Mouse (Mus musculus): Measurements from ENCODE around the gene Nudt22.
"Not testable (repeated sequence)": the region's sequence is repeated elsewhere in the genome, so short reads cannot be mapped to it uniquely, and the experiment has no call there.

Nudt22 gene

DNA sequence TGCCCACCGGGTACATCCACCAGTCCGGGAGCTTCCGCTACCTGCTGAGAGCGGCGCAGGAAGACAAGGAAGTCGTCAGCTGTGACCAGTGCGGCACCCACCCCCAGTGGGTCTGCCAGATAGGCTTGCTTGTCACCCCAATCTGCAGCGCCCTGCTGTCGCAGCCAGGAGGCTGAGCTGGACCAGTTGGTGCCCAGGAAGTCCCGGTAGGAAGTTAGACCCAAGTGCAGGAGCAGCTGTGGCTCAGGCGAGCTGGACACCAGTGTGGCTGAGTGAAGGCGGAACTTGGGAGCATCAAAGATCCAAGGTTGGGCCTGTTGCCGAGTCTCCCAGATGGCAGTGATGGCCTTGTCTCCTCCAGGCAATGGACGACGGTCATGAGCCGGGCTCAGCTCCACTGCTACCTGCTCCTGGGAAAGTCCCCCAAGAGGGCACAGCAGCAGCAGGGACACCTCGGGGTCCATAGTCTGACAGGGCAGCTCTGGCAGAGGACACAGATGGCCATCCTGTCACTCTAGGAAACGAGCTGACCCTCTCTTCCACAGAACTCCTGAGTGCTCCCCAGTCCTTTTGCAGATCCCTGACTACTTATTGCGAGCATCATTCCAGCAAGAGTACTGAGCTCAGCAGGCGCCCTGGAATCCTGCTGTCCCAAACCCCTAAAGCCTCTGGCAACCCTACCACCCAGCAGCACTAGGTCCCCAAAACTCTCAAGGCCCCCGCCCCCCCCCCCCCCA, 494 bp downstream of the Nudt22 start:
- no peak for DNase-seq (ENCODE audit: low spot score)

DNA sequence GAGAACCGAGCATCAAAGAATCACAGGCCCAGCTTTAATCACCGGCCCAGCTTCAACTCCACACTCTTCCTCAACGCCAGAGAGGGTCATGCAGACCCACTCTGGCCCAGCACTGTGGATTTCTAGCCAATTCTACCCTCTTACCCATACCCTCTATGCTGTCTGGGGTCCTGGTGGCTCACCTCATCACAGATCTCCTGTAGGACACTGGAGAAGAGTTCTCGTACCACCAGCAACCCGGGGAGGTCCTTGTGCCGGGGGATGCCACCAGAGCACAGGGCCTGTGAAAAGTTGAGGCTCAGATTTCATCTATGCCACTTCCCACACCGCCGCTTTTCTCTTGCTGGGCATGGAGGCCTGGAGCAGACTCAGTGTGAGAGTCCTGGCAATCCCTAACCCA, 1.4 kb downstream of the Nudt22 start:
- no peak for DNase-seq (ENCODE audit: low spot score)

DNA sequence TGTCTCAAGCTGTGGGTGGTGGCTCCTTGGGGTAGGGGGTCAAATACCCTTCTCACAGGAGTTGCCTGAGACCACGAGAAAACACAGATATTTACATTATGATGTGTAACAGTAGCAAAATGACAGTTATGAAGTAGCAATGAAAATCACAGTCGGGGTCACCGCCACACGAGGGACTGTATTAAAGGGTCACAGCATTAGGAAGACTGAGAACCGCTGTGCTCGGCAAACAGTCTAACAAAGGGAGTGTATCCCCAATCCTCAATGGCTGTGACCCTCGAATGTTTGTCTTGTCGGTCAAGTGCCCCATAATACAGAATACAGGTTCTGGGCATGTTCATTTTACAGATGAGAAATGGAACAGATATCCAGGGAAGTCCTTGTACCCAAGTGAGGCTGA, 1.9 kb downstream of the Nudt22 start:
- no peak for DNase-seq (ENCODE audit: low spot score)

DNA sequence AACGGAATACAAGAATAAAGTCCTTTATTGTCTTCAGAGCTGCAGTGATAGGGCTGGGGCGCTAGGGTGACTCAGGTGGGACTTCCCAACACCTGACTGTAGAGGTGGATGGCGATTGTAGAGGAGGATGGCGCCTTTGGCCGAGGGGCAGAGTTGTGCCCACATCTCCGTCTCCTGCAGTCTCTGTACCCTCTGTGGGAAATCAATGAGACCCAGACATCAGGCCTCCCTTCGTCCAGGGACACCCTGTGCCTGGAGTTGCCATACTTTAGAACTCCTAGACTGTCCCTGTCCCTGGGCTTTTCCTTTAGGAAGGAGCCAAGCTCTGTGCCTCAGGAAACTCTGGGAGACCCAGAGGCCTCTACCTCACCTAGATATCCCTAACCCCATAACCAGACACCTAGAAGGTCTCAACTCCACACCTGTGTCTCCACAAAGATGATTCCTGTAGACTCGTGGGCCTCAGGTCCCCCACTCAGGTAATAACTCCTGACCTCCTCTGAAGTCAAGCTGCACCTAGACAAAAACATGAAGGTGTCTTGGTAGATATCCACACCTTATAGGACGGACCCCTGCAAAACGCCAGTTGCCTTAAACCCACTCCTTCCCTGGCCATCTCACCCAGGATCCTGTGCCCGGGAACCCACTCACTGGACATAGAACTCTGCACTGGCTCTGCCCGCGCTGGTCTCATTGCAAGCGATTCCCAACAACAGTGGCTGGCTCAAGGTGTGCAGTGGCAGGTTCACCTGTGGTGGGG, 2.7 kb downstream of the Nudt22 start:
- no peak for DNase-seq (ENCODE audit: low spot score)

DNA sequence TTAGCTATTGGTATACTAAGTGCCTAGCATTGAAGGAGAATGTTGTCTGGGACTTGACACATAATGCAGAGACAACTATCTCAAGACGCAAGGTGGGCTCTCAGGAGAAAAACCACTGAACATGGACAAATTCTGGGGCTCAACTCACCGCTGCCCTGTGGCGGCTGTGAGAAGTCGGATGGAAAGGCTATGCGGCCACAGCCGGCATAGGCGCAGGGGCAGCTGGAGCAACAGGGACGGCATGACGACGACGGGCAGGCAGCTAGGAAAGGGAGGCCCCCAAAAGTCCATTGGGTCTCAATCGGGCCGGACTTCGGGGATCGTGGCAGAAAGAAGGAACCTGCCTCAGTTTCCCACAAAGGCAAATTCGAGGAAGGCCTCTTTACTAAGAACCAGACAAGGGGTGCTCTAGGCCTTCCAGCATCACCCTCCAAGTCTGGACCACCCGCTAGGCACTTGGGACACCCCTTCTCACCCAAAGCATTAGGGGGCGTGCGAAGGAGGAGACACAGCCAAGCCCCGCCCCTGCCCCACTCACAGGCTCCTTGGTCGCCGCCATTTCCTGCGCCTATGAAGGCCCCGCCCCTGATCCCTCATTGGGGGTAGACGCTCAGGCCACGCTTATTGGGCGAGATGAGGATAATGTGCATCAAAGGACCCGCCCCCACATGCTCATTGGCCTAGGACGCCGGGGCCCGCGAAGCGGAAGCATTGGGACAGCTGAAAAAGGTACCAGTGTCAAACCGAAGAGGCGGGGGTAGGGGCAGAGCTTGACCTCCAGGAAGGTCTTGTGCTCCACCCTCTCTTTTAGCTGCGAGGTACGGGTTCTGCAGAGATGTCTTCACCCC, 3.7 kb downstream of the Nudt22 start, which contains the start of gene Dnajc4:
Dnajc4 (minus strand) TSS at position 562 of the 848 bp plus-strand sequence.
- DNase-seq (ENCODE audit: low spot score): peak; percentile 98

DNA sequence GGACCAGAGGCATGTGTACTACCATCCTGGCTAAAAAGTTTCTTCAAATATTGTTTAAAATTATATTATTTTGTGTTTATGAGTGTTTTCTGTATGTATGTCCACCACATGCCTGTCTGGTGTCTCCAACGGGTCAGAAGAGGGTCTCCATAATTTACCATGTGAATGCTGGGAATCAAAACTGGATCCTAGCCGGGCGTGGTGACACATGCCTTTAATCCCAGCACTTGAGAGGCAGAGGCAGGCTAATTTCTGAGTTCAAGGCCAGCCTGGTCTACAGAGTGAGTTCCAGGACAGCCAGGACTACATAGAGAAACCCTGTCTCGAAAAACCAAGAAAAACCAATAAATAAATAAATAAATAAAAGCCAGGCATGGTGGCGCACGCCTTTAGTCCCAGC, 4.8 kb downstream of the Nudt22 start:
- DNase-seq (ENCODE audit: low spot score): not testable (repeated sequence)

DNA sequence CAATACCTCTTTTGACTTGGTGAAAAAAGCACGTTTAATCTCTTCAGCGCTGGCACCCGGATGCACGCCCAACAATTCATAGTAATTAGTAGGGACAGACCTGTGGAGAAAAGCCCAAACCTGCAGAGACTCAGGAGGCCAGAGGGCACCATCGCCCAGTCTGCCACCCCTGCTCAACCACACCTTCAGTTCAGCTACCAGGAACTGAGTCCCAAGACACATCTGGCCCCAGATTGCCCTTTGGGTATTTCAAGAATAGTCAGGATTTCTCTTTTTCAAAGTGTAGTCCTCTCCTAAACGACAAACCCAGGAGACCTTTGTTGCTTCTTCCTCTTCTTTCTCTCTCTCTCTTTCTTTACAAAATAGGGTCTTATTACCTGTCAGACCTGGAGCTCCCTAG, 5.2 kb downstream of the Nudt22 start:
- DNase-seq (ENCODE audit: low spot score): no peak

DNA sequence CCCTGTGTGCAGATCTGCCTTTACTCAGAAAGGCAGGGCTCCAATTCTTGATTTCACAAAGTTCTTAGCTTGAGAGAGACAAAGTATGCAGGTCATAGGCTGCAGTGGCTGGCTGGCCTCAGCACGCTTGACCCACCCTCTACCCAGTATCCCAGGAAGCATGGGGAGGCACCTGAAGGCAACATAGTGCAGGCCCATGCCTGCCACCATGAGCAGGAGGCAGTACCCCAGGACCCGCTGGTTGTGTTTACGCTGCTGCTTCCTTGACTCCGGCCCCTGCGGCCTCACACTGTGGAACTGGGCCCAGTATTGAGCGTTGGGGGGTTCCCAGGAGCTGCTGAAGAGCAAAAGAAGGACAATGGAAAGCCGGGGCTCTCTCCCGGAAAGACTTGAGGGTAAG, 6.7 kb downstream of the Nudt22 start:
- DNase-seq (ENCODE audit: low spot score): no peak

DNA sequence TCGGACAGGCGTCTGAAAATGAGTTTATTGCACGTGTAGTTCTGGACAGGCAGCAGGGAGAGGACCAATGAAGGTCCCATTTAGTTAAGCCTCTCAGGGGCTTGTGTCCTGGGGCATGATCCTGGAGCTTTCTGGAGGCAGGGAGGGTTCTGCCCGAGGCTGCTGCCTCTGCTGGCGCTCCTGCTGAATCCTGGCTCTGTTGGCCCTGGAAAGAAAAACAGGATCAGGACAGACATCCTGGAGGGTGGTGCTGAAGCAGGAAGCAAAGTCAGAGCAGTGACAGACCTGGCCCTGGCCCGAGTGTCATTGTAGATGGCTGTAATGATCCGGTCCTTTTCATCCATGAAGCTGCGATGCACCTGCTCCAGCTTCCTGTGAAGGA, 8.0 kb downstream of the Nudt22 start:
- DNase-seq (ENCODE audit: low spot score): no peak

DNA sequence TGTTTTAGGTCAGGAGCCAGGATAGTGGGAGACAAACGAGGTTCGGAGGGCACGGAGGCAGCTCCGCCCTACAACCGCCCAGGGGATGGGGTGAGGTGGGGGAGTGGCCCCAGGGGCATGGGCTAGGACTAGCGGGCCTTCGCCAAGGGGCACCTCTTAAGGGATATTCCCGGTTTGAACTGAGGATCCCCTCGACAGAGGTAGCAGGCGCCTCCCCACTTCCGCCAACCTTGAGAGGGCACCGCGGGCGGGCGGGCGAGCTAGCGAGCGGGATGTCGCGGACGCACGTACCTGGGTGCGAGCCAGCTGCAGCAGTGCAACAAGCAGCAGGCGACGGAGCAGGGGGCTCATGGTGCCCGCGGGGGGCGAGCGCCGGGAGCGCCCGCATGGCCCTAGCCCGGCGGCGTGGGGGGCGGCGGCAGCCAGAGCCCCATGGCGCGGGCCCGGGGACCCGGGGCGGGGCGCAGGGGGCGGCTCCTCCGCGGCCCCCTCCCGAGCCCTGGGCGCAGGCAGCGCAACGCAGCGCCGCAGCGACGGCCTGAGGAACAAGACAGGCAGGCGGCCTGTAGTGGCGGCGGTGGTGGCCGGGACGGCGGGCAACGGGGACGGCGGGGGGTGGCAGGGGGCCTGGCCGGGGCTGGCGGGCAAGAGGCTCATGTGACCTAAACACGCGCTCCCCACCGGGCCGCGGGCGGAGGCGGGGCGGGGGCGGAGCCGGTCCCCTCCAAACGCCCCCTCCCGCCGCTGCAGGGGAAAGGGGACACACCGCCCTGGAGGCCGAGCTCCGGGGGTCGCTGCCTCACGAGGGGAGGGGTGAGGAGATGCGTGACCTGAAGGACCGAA, 8.6 kb downstream of the Nudt22 start, which contains the start of gene Vegfb:
Vegfb (minus strand) TSS at position 591 of the 843 bp plus-strand sequence.
- no peak for DNase-seq (ENCODE audit: low spot score)

DNA sequence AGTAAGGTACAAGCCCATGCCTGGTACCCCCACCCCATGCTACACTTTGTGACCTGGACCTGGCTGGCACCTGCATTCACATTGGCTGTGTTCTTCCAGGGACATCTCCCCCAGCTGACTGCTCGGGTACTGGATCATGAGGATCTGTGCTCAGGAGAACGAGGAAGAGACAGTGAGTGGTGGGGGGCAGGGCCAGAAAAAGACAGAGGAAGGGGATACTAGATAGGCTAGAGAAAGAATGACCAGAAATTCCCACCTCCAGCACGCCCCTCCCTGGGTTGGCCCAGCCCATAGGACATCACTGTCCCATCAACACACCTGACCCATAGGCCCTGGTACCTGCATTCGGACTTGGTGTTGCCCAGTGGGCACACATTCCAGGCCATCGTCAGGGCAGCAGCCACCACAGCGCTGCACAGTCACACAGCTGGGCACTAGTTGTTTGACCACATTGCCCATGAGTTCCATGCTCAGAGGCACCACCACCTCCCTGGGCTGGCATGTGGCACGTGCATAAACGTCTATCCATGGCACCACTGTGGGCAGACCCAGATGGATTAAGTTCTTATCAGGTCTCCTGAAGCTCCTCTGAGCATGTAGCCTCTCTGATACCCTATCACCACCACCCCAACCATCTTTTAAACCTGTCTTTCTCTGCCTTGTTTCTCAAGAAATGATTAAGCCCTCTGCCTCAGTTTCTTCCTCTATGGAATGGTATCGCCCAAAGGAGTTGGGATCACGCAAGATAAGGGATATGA, 9.8 kb downstream of the Nudt22 start:
- no peak for DNase-seq (ENCODE audit: low spot score)

DNA sequence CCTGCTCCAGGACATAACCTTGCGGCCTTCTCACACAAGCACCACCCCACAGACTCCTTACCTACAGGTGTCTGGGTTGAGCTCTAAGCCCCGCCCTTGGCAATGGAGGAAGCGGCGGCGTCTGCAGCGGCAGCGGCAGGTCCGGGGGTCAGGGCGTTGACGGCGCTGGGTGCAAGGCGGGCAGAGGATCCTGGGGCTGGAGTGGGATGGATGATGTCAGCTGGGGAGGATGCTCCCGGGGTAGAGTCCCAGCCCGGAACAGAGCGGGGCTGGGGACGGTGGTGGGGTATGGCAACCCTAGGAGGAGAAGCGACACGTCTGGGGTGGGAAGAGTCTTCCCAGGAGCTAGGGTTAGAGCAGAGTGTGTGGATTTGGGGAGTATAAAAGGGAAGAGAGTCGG, 10.6 kb downstream of the Nudt22 start:
- DNase-seq (ENCODE audit: low spot score): no peak

DNA sequence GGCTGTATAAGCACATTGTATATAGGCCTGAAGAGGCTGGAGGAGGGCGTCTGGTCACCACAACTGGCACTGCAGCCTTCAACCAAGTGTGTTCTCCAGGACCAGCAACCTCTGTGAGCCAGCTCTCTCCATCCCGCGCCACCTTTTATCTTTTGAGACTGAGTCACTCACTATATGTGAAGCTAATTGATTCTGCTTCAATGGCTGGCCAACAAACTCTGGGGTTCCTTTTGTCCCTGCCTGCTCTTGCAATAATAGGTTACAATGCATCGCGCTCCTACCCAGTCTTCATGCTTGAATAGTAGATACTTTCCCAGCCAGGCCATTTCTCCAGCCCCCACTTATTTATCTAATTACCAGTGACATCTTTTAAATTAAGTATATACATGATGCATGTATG, 12.3 kb downstream of the Nudt22 start:
- DNase-seq (ENCODE audit: low spot score): no peak

DNA sequence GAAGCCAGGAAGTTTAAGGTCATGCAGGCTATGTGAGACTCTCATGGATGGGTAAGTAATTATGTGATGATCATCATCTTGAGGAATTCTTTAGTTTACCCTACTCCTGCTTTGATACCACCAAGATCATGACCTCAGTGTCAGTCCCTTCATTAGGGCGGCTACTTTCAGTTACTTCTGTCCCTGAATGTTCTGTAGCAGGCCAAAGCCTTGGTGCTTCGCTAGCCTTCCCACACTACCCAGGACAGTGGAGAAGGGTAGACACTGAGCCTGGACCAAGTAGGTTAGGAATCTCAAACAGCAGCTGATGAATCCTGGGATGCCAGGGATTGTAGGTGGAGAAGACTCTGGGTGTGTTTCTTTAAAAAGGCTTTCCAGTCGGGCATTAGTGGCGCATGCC, 14.5 kb downstream of the Nudt22 start:
- no peak for DNase-seq (ENCODE audit: low spot score)

DNA sequence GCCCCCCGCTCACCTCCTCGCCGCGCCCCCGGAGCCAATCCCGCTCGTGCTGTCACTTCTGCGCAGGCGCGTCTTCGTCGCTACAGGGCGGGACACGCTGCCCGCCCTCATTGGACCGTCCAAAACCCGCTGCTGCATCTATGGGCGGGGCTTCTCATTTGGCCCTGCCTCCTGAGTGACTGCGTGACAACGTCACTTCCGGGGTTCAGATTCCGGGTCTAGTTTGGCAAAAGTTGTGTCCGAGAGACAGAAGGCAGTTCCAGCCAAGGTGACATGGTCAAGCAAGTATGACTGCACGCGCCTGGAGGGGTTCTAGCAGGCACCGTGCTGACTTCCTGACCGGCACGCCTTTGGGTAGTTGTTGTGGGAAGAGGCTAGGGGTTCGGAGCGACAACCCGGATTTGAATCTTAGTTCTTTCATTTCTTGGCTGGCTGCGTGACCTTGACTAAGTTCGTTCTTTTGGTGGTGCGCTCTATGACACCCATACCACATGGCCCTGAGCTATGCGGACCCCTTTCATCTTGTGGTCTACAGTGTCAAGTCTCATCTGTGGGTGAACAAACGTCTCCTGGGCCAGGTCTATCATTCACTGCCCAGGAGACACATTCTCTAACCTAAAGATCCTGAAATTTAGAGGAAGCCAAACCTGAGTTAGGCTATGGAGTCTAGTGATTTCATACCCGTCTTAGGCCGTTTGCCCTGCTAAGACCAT, 15.4 kb downstream of the Nudt22 start, which contains the start of gene Fkbp2:
Fkbp2 (minus strand) TSS at position 121 of the 713 bp plus-strand sequence.
- DNase-seq (ENCODE audit: low spot score): peak; percentile 99

DNA sequence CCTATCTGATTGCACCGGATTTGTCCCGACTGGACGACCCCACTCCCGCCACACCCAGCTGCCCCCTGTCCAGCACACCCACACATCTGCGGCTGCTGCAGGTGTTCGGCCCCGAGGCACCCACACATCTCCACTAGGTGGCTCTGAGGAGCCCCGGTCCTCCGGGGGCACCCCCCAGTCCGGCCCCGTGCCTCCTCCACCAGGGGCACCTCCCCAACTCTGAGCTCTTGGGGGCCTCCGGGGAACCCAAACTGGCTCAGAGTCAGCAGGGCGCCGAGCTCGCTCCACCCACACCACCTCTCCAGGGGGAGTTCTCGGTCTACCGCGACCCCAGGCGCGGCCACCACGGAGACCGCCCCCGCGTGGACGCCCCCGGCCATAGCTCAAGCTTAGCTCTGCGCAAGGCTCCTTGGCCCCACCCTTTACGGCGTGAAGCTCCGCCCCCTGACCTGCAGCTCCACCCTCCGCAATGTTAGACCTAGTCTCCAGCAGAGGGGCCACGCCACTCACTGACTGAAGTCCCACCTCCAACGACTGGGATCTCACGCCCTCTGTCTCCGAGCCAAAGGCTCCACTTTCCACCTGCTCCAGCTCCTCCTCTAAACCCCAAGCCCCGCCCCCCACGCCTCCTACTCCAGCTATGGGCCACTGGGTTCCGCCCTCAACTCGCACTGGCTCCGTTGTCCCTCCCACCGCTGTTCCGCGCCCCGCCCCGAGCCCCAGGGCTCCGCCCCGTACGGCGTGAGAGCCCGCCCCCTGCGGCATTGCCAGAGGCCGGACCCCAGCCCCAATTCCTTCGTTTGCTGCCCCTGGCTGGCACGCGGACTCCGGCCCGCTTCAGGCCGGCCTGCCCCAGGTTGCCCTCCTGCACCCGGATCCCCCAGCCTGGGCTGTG, 16.2 kb downstream of the Nudt22 start:
- peak; percentile 99 for DNase-seq (ENCODE audit: low spot score)

DNA sequence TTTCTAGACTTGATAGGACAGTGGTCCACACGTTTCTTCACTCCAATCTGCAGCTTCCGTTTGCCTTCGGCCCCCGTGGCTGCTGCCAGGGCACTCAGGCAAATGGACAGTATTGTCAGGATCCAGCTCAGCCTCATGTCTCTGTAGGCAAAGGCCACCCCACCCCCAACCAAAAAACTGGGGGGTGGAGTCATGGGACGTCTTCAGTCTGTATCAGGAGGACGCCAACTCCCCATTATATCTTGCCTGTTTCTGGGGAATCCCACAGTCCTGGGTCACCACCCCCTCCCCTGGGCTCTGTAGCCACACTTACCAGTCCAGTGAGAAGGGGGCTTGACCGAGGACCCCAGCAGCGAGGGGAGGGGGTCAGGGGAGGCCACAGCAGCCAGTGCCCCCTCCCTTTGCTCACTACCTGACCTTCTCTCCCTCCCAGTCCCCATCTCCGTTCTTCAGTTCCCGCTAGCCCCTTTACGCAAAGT, 16.9 kb downstream of the Nudt22 start:
- DNase-seq (ENCODE audit: low spot score): peak; percentile 64

DNA sequence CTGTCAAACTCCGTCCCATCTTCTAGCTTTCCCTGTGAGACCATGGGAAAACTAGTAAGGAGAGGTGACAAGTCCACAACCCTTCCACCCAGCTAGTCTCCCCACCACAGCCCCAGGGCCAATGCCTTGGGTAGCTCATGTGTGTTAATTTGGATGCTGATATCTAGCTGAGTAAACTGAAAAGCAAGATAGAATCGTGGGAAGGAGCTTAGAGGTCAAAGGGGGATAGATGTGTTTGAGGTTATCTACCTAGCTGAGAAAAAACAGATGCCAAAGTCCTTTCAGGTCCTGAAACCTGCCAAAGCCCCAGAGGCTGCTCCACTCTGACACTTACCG, 17.3 kb downstream of the Nudt22 start:
- DNase-seq (ENCODE audit: low spot score): no peak

Data from c-Kit-positive CD71-positive TER-119-positive erythroid progenitor cells, embryonic 14.5 days (primary cell).